Mouse (Mus musculus) forebrain, embryonic 10.5 days (tissue): ENCODE results near the gene Gpr142. TPM values are rescaled to one million over a fixed set of nuclear protein-coding genes. Genes with fewer than 3 reads are reported as not detected.
A peak's percentile ranks its signal among the peaks of the same experiment; 100 is the strongest.

Experiments
- DNase-seq: peaks from one replicate; pipeline ENCODE4 v3.0.0-alpha.2; 2017; ENCODE audit warnings: low spot score; ENCODE audit errors: extremely low spot score
- H3K27ac ChIP-seq: fragments of 300-500 bp; sonication (generic); 2 replicates; pipeline ENCODE4 v1.5.1; 2016; ENCODE audit warnings: mild to moderate bottlenecking
- H3K27me3 ChIP-seq: fragments of 300-500 bp; sonication (generic); 2 replicates; pipeline ENCODE4 v1.6.1; 2016; ENCODE audit warnings: mild to moderate bottlenecking; ENCODE audit not compliant: poor library complexity, severe bottlenecking
- H3K36me3 ChIP-seq: fragments of 300-500 bp; sonication (generic); replicated peaks from 2 replicates; pipeline ENCODE4 v1.6.1; 2016; ENCODE audit warnings: mild to moderate bottlenecking, moderate library complexity
- H3K4me1 ChIP-seq: fragments of 300-500 bp; sonication (generic); 2 replicates; pipeline ENCODE4 v1.6.1; 2016
- H3K4me3 ChIP-seq: fragments of 300-500 bp; sonication (generic); 2 replicates; pipeline ENCODE4 v1.5.1; 2016; ENCODE audit warnings: mild to moderate bottlenecking, moderate library complexity
- H3K9me3 ChIP-seq: fragments of 300-500 bp; sonication (generic); 2 replicates; pipeline ENCODE4 v1.6.1; 2016; ENCODE audit warnings: mild to moderate bottlenecking, moderate library complexity
- WGBS: fragments of 180-500 bp; shearing (Covaris S2); methylation state at CpG from one replicate; pipeline ENCODE4 v1.1.7; 2016; 5-methylcytosine and 5-hydroxymethylcytosine counted together
- polyA plus RNA-seq: library from polyadenylated mRNA; unstranded; fragments of >200 nt; fragmentation: Nextera tagmentation; extraction: Ambion mirVana; gene quantifications from 2 replicates; pipeline ENCODE4 v1.2.1, GENCODE M21; 2016

The Gpr142 gene
- polyA plus RNA-seq, 1 experiment from 2014 or later = 0.21 TPM

DNA sequence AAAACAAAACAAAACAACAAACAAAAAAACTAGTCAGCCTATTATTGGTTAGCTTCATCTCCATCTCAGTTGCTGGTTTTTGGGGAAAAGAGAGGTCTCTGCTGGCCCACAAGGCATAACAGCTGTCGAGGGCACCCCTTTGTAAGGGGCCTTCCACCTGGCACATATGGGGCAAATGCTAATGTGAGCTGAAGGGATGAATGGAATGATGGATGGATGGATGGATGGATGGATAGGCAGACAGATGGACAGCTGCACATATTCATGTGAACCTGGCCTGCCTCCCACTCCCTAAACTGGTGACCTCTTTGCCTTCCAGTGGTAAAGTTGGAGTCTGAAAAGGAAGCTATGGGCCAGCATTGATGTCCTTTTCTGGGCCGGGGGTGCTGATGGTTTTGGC is 8.3 kb downstream of the Gpr142 start:
- Histone ChIP-seq H3K4me3 (no peak overlapping the region), H3K9me3 (no peaks in the 10 kb centered on the region), H3K4me1 (peaks cover 69% of the 10 kb centered on the region), H3K27ac (peak overlapping the region; percentile 58; the same call in 1 of the 2 replicates), H3K36me3 (no peaks in the 10 kb centered on the region), H3K27me3 (peaks cover 41% of the 10 kb centered on the region)
- WGBS = 77% methylated on average over 2 of the region's 2 CpGs
- no peak for DNase-seq

DNA sequence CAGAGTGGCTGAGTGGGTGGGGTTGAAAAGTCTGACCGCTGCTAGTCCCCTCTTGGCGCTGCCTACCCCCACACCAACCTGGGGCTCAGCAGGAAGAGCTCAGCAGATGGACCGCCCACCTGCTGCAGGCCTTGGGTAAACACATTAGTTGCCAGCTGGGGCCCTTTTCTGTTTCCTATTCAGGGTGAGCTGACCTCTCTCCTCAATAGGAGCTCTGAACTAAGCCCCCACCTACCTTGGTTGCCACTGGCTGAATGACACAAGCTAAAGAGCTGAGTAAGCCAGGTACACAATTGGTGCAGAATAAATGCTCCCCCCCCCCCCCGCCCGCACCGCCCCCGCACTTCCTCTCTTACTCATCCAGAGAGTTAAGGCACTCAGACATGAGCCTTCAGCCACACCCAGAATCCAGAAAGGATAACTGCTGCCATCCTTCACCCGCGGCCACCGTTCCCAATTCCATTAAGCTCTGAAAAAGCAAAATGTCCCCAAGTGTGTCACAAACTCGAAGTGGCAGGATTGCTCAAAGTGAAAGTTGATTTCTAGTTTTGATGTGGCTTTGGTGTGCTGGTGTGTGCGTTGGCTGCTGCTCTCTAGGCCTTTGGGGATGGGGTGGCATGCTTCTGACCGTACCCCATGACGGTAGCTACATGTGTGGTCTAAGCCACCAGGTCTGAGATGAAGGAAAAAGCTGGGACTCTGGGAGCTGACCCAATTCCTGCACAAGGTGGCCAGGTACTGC is 9.1 kb downstream of the Gpr142 start:
- no peak for DNase-seq
- H3K9me3 ChIP-seq = no peaks in the 10 kb centered on the region
- peak overlapping the region; percentile 58 for H3K27ac ChIP-seq
- H3K27me3 ChIP-seq = peaks cover 35% of the 10 kb centered on the region
- no peaks in the 10 kb centered on the region for H3K36me3 ChIP-seq
- no peak overlapping the region for H3K4me3 ChIP-seq
- 18% methylated on average over 14 of the region's 14 CpGs for WGBS
- H3K4me1 ChIP-seq = peaks cover 65% of the 10 kb centered on the region

DNA sequence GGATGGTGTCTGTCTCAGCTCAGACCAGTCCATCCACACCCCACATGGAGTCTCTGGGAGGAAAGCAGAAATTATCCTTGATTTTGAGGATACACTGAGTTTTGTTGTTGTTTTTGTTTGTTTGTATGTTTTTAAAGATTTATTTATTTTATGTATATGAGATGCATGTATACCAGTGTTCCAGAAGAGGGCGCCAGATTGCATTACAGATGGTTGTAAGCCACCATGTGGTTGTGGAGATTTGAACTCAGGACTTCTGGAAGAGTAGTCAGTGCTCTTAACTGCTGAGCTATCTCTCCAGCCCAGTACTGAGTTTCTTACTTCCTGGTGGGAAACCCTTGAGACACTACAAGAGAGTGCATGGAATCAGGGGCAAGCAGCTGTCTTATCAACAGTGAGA is 10.6 kb downstream of the Gpr142 start:
- no peaks in the 10 kb centered on the region for H3K9me3 ChIP-seq
- no peaks in the 10 kb centered on the region for H3K36me3 ChIP-seq
- H3K4me1 ChIP-seq = peaks cover 54% of the 10 kb centered on the region
- H3K27me3 ChIP-seq = peaks cover 24% of the 10 kb centered on the region
- H3K4me3 ChIP-seq = no peak overlapping the region
- H3K27ac ChIP-seq = no peak overlapping the region
- WGBS = 67% methylated on average over 1 of the region's 1 CpGs
- DNase-seq = no peak

DNA sequence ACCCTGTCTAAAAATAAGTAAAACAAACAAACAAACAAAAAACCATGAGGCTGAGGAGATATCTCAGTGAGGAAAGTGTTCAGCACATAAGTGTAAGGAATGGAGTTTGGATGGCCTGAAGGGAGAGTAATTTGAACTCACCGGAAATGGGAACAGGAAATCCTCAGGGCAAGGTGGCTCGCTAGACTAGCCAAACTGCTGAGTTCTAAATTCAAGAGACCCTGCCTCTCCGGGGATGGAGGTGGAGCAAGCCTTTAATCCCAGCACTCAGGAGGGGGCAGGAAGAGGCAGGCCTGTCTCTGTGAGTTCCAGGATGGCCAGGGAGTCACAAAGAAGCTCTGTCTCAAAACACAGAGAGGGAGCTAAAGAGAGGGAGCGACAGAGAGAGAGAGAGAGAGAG is 11.6 kb downstream of the Gpr142 start:
- Histone ChIP-seq H3K9me3 (no peaks in the 10 kb centered on the region), H3K36me3 (no peaks in the 10 kb centered on the region), H3K4me3 (no peak overlapping the region), H3K4me1 (peaks cover 50% of the 10 kb centered on the region), H3K27ac (peak overlapping the region; percentile 66), H3K27me3 (peaks cover 15% of the 10 kb centered on the region)
- WGBS = 21% methylated on average over 4 of the region's 4 CpGs
- no peak for DNase-seq

DNA sequence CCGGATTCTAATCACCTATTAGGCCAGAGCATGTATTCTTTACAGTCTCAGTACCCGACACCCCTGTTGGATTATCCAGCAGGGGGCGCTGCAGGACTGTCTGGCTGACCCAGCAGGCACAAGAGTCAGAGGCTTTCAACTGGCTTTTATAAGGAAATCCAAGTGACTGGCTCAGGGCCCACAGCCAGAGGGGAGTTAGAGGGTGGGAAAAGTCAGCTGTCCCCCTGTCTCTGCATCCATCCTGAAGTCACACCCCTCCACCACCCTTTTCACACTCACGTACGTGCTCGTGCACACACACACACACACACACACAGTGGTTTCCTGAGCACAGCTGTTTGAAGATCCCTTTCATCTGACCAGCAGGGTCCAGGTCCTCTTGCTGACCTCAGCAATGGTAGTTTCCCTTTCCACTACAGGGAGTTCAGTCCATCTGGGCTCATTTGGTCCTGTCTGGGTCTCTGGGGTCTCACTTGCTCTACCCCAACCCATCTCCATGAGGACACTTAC is 14.1 kb downstream of the Gpr142 start:
- 15% methylated on average over 6 of the region's 6 CpGs for WGBS
- H3K4me3 ChIP-seq = no peak overlapping the region
- peaks cover 5% of the 10 kb centered on the region; the same call in 1 of the 2 replicates for H3K27me3 ChIP-seq
- peaks cover 42% of the 10 kb centered on the region for H3K4me1 ChIP-seq
- H3K36me3 ChIP-seq = no peaks in the 10 kb centered on the region
- peak overlapping the region; percentile 64 for H3K27ac ChIP-seq
- peaks cover under 1% of the 10 kb centered on the region; the same call in 1 of the 2 replicates for H3K9me3 ChIP-seq
- peak; percentile 91 for DNase-seq

DNA sequence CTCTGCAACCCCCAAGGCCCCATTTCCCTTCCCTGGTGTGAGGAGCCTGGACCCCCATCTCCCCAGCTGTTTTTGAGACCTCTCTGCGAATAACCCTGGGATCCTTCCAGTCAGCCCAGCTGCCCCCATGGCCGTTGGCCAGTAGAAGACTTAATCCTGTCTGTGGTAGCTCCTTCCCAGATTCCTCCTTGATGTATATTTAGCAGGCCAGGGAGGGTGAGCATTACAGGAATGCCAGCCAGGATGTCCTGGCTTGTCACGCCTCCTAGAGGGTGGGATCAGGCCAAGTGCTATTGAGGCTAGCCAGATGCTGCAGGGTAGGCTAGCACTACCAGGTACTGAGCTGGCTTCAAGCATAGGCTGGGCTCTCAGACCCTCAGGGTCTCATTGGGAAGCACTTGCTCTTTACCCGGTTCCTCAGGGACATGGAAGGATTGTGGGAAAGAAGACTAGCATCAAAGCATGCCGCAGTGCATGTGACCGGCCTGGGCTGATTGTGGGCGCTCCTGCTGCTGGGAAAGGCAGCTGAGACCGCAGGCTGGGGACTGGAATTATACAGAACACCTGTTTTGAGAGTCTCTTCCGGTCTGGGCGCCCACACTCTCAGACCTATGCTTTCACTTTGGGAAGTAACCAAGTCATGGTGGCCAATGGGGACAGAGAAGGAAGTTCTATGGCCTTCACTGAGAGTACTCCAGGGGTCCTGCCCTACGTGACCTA is 16.3 kb downstream of the Gpr142 start:
- Histone ChIP-seq H3K4me1 (peaks cover 44% of the 10 kb centered on the region), H3K27me3 (no peaks in the 10 kb centered on the region; the same call in 1 of the 2 replicates), H3K27ac (no peak overlapping the region), H3K9me3 (peaks cover 11% of the 10 kb centered on the region), H3K4me3 (no peak overlapping the region), H3K36me3 (no peaks in the 10 kb centered on the region)
- DNase-seq = no peak
- WGBS = 81% methylated on average over 11 of the region's 11 CpGs

DNA sequence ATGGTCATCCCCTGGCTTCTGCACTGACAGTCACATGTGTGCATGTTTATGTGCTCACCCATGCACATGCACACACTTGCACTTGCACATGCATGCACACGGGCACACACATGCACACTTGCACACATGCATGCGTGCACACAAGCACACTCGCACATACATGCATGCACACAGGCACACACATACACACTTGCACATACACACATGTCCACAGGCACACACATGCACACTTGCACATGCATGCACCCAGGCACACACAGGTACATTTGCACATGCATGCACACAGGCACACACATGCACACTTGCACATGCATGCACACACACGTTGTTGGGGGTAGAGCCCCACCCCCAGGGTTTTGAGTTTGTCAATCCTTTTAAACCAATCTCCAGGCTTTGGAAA is 18.2 kb downstream of the Gpr142 start:
- Histone ChIP-seq H3K4me3 (no peak overlapping the region), H3K27me3 (peaks cover 8% of the 10 kb centered on the region), H3K4me1 (peaks cover 48% of the 10 kb centered on the region), H3K36me3 (no peaks in the 10 kb centered on the region), H3K9me3 (peaks cover 11% of the 10 kb centered on the region), H3K27ac (no peak overlapping the region)
- WGBS = 86% methylated on average over 4 of the region's 4 CpGs
- DNase-seq = no peak

DNA sequence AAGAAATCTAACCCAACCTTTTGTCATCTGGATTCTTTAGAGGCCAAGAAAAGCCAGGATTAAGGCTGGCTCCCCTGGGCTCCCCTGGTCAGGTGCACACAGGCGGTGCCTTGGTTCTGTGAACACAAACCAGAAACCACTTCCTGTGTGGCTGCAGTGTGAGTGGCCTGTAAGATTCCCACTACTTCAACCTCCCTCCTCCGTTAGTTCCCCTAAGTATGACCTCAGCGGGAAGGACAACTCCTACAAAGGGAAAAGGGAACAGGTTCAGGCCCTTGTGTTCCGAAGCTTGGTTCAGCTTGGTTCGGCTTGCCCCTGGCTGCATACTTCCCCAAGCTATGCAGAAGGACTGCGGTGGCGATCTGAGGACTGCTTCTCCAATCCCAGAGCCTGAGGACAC is 19.5 kb downstream of the Gpr142 start:
- peaks cover 11% of the 10 kb centered on the region for H3K9me3 ChIP-seq
- no peak overlapping the region for H3K4me3 ChIP-seq
- peak overlapping the region; percentile 27 for H3K27ac ChIP-seq
- H3K36me3 ChIP-seq = no peaks in the 10 kb centered on the region
- peaks cover 8% of the 10 kb centered on the region for H3K27me3 ChIP-seq
- peaks cover 51% of the 10 kb centered on the region for H3K4me1 ChIP-seq
- WGBS = 96% methylated on average over 7 of the region's 7 CpGs
- DNase-seq = no peak

DNA sequence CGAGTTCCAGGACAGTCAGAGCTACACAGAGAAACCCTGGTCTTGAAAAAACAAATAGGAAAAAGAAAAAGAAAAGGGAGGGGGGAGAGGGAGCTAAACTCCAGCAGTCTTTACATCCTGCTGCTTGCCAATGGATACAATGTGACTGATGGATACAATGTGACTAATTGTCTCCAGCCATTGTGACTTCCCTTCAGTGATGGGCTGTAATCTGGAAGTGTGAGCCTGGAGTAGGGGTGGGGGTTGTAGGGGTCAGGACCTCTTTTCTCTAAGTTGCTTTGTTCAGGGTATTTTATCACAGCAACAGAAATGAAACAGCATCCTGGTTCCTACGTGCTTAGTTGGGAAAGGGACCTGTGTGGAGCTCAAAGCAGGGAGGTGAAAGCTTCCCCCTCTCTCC is 20.4 kb downstream of the Gpr142 start:
- H3K27me3 ChIP-seq = peaks cover 12% of the 10 kb centered on the region
- H3K27ac ChIP-seq = peak overlapping the region; percentile 78
- no peaks in the 10 kb centered on the region for H3K36me3 ChIP-seq
- 28% methylated on average over 2 of the region's 2 CpGs for WGBS
- peaks cover 11% of the 10 kb centered on the region for H3K9me3 ChIP-seq
- no peak overlapping the region for H3K4me3 ChIP-seq
- peaks cover 60% of the 10 kb centered on the region for H3K4me1 ChIP-seq
- DNase-seq = no peak

DNA sequence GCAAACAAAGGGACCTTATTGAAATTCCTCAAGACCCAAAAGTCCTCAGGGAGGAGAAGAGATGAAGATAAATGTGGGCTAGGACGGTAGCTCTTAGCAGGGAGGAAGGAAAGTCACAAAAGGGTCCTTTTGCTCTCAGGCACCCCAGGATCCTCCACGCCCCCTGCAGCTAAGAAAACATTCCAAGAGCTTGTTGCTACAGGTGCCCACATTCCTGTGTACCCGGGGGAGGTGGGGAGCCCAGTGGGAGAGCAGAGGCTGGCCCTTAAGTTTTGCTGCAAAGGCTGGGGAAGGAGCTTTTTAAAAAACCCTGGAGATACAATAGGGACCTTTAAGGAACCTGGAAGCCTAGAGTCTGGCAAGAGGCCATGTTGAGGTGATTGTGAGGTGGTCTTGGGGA is 21.7 kb downstream of the Gpr142 start:
- Histone ChIP-seq H3K9me3 (peaks cover 11% of the 10 kb centered on the region), H3K36me3 (no peaks in the 10 kb centered on the region), H3K27me3 (peaks cover 21% of the 10 kb centered on the region), H3K4me3 (no peak overlapping the region), H3K27ac (peak overlapping the region; percentile 25; the same call in 1 of the 2 replicates), H3K4me1 (peaks cover 57% of the 10 kb centered on the region)
- 35% methylated on average over 3 of the region's 3 CpGs for WGBS
- no peak for DNase-seq

DNA sequence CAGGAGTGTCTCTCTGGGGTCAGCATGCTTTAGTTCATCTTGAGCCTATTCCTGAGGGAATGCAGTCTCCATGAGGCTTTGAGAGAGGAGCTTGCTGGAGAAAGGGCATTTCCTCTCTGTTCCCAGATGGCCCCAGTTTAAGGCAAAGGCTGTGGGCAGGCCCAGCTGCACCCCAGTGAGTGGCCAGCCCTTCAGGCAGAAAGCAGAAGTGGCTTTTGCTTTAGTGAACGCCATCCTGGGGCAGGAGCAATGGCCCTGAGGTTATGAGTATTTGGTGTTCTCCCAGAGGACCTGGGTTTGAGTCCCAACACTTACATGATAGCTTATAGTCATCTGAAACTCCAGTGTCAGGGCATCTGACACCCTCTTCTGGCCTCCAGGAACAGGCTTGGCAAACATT is 22.6 kb downstream of the Gpr142 start:
- no peak for DNase-seq
- H3K36me3 ChIP-seq = no peaks in the 10 kb centered on the region
- peak overlapping the region; percentile 35; the same call in 1 of the 2 replicates for H3K27ac ChIP-seq
- WGBS = 78% methylated on average over 1 of the region's 1 CpGs
- H3K27me3 ChIP-seq = peaks cover 23% of the 10 kb centered on the region
- H3K9me3 ChIP-seq = peaks cover 11% of the 10 kb centered on the region
- H3K4me3 ChIP-seq = no peak overlapping the region
- peaks cover 56% of the 10 kb centered on the region for H3K4me1 ChIP-seq

DNA sequence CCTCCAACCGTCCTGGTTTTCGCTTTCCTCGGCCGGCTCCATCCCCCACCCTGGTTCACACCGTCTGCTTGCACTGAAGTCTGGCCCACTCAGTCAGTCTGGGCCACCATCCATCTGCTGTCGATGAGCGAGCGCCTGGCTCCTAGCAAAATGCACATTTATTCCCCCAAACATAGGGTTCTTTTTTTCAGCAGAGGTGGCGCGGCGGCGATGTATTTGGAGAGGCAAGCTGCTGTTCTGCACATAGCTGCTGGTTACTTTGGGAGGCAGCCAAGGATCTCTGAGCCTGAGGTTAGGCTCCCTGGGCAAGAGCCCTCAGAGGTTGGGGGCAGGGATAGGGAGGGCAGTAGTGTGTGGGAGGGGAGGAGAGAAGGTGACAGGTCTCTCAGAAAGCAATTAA is 24.0 kb downstream of the Gpr142 start:
- DNase-seq = no peak
- Histone ChIP-seq H3K27ac (peak overlapping the region; percentile 65), H3K4me1 (peaks cover 57% of the 10 kb centered on the region)

DNA sequence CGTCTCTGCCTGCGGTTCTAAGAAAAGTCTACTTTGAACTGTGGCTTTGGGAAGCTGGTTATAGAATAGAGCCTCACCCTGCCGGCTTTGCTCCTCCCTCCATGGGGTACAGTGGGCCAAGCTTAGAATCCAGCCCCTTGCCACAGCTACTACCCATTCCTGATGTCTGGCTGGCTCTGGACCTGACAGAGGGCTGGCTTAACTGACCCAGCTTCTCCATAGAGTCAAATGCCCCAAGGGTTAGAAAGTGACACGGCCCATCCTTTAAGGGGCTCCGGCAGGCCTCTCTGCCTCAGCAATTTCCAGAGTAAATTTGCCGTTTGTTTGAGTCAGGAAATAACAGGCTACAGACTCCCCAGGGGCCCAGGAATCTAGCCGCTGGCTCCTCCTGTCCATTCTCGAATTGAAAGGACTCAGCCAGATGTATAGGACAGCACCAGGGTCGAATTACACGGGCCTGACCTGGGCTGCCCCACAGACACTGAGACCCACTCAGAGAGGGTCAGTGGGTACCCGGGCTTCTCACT is 24.5 kb downstream of the Gpr142 start:
- Histone ChIP-seq H3K9me3 (peaks cover 6% of the 10 kb centered on the region), H3K4me1 (peaks cover 59% of the 10 kb centered on the region), H3K36me3 (no peaks in the 10 kb centered on the region), H3K4me3 (peak overlapping the region; percentile 26), H3K27me3 (peaks cover 23% of the 10 kb centered on the region), H3K27ac (peak overlapping the region; percentile 65)
- WGBS = 1% methylated on average over 11 of the region's 11 CpGs
- DNase-seq = no peak

More for the DNA sequence above, 24.0 kb downstream of the Gpr142 start:
- Histone ChIP-seq H3K9me3 (peaks cover 11% of the 10 kb centered on the region), H3K36me3 (no peaks in the 10 kb centered on the region), H3K27me3 (peaks cover 23% of the 10 kb centered on the region), H3K4me3 (peak overlapping the region; percentile 26; the same call in 1 of the 2 replicates)
- 65% methylated on average over 12 of the region's 12 CpGs for WGBS
